1 mouse cellular context compared by ENCODE assay signal in the genomic region with DNA sequence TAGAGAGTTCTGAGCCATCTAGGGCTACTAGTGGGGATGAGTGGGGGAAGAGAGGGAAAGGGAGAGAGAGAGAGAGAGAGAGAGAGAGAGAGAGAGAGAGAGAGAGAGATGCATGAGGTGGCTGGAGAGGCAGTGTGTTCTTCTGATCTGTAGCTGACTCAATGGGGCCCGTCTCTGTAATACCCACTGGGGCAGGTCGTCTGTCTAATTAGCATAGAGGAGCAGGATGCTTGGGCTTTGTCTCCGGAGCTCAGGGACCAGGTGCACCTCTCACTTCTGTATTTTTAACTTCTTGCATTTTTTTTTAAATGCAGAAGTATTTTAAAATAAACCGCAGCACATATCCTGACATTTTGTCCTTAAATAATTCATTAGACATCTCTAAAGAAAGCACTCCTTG.
TF ChIP-seq lines count a peak whose summit lies in the region.

No protein-coding gene starts in this region.

TF ChIP-seq in CH12.LX, 34 proteins besides CTCF, POLR2A, EP300 and RAD21 (continued from another document):
- peak; percentile 59; the same call in 1 of the 2 replicates for TF ChIP-seq MYC (IDR thresholded peaks at IDR 0.05; ENCODE audit: low read depth, low read length)
- 0 out of 2 replicates have a peak, but pooled peaks have one; percentile 29 for TF ChIP-seq ELF1 (IDR thresholded peaks at IDR 0.05; ENCODE audit: low read depth, low read length)
- 0 out of 2 replicates have a peak, but pooled peaks have one; percentile 29 for TF ChIP-seq MAZ (IDR thresholded peaks at IDR 0.05; ENCODE audit: low read depth, low read length)
- no peak for TF ChIP-seq USF1 (IDR thresholded peaks at IDR 0.05; ENCODE audit: low read depth, low read length)
- peak; percentile 96 for TF ChIP-seq TCF12 (IDR thresholded peaks at IDR 0.05; ENCODE audit: low read depth, low read length)
- peak; percentile 74 for TF ChIP-seq ZMIZ1 (IDR thresholded peaks at IDR 0.05; ENCODE audit: low read depth, low read length)
- TF ChIP-seq MEF2A (IDR thresholded peaks at IDR 0.05; ENCODE audit: borderline replicate concordance, low read depth, low read length), result peak; percentile 91
- TF ChIP-seq BHLHE40 (IDR thresholded peaks at IDR 0.05; ENCODE audit: low read depth, low read length), result peak; percentile 71; the same call in 1 of the 2 replicates
- TF ChIP-seq POLR2AphosphoS2 (IDR thresholded peaks at IDR 0.05; ENCODE audit: low read depth, low read length), result no peak
- TF ChIP-seq KAT2A (IDR thresholded peaks at IDR 0.05; ENCODE audit: insufficient replicate concordance, low read length), result 0 out of 2 replicates have a peak, but pooled peaks have one; percentile 15
- TF ChIP-seq E2F4 (IDR thresholded peaks at IDR 0.05; ENCODE audit: insufficient replicate concordance, low read depth, low read length), result peak; percentile 36; the same call in 1 of the 2 replicates
- no peak for TF ChIP-seq USF2 (conservative IDR thresholded peaks at IDR 0.05; ENCODE audit: low read depth, low read length)
- peak; percentile 88 for TF ChIP-seq JUND (conservative IDR thresholded peaks at IDR 0.05; ENCODE audit: low read depth, low read length)
- no peak for TF ChIP-seq PAX5 (IDR thresholded peaks at IDR 0.05; ENCODE audit: low read length)
- TF ChIP-seq IRF4 (IDR thresholded peaks at IDR 0.05; ENCODE audit: low read depth, low read length), result peak; percentile 94
- TF ChIP-seq MAFK (IDR thresholded peaks at IDR 0.05; ENCODE audit: insufficient replicate concordance, low read length), result peak; percentile 75
- peak; percentile 86 for TF ChIP-seq SIN3A (IDR thresholded peaks at IDR 0.05; ENCODE audit: low read length)
- TF ChIP-seq MXI1 (IDR thresholded peaks at IDR 0.05; ENCODE audit: low read depth, low read length), result no peak
- no peak for TF ChIP-seq CHD1 (IDR thresholded peaks at IDR 0.05; ENCODE audit: low read depth, low read length)
- TF ChIP-seq TBP (conservative IDR thresholded peaks at IDR 0.05; ENCODE audit: low read depth, low read length), result peak; percentile 79
- peak; percentile 92 for TF ChIP-seq RCOR1 (conservative IDR thresholded peaks at IDR 0.05; ENCODE audit: low read depth, low read length)
- TF ChIP-seq CHD2 (IDR thresholded peaks at IDR 0.05; ENCODE audit: low read length), result peak; percentile 81
- no peak for TF ChIP-seq NRF1 (IDR thresholded peaks at IDR 0.05; ENCODE audit: low read depth, low read length)
- 0 out of 2 replicates have a peak, but pooled peaks have one; percentile 10 for TF ChIP-seq HCFC1 (IDR thresholded peaks at IDR 0.05; ENCODE audit: low read depth, low read length)
- peak; percentile 74 for TF ChIP-seq ETS1 (conservative IDR thresholded peaks at IDR 0.05; ENCODE audit: low read depth, low read length)
- peak; percentile 95 for TF ChIP-seq ZNF384 (IDR thresholded peaks at IDR 0.05; ENCODE audit: low read depth, low read length)
- TF ChIP-seq MAX (IDR thresholded peaks at IDR 0.05; ENCODE audit: low read length), result peak; percentile 60
- TF ChIP-seq UBTF (IDR thresholded peaks at IDR 0.05; ENCODE audit: low read depth, low read length), result no peak
- no peak for TF ChIP-seq GABPA (IDR thresholded peaks at IDR 0.05; ENCODE audit: insufficient replicate concordance, low read depth, low read length)
- 0 out of 2 replicates have a peak, but pooled peaks have one; percentile 35 for TF ChIP-seq NELFE (IDR thresholded peaks at IDR 0.05; ENCODE audit: low read depth, low read length)
